Mouse (Mus musculus) liver, embryonic 14.5 days (tissue): ENCODE measurements at regions not wholly inside any gene's neighbourhood (a gene's known extent, or its start where the extent isn't known, plus 50 kb on each side); places are given as distances from the start of the nearest gene placed in this dataset.

Source experiments
- CTCF ChIP-seq: IDR thresholded peaks from 2 replicates; pipeline ENCODE4 v1.5.1; 2016; ENCODE audit warnings: antibody characterized with exemption, low read depth, control low read depth
- EP300 ChIP-seq: IDR thresholded peaks from 2 replicates; pipeline ENCODE4 v1.6.1; 2016; ENCODE audit warnings: antibody characterized with exemption, low read depth

DNA sequence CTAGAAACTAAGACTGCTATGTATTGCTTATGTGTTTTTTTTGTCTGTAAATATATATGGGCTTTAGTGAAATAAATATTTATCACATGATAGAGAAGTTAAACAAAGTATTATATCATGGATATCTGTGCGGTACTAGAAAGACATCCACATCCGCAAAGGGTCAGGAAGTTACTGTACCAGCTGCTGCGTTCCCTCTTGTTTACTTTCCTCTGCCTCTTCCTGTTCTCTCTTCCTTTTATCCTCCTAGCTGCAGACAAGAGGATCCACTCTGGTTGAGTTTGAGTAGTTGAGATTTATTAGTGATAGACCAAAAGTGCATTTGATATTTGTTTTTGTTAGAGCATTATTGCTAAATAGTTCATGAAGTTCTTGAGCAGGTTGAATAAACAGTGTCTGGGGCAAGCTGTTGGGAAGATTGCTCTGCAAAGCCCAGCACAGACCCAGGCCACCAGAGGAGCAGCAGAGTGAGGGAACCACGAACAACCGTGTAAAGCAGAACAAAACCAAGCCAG lies 106.6 kb upstream of the Adra1b start:
- TF ChIP-seq EP300 = no peak
- TF ChIP-seq CTCF = no peak
